Mouse (Mus musculus): ENCODE measurements around the gene Cmklr1. TPM values are rescaled to one million over a fixed set of nuclear protein-coding genes. Genes with fewer than 3 reads are reported as not detected.
A peak's percentile ranks its signal among the peaks of the same experiment; 100 is the strongest.

Cmklr1 gene
- polyA plus RNA-seq, 1 experiment from 2014 or later, result 3.1 TPM

DNA sequence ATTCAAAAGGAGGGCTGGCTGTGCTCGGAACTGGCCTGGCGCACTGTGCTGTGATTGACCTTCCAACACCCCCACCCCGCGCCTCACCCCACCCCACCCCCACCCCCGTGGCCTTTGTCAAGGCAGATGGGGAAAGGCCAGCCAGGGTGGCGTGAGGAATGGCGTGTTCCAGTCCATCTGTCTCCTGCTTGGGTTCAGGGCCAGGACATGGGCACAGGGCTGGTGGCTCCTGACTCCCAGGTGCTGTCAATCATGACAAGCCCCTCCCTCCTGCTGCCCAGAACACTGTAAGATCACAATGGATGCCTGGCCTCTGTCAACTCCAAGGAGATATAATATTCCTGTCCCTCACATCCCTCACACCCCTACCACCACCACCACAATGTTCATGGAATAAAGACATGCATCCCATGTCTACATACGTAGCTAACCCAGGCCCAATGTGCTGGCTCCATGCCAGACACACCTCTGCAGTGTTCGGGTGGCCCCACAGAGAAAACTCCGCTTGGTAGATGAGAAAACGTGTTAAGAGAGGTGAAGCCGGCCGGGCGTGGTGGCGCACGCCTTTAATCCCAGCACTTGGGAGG lies 30.0 kb downstream of the Cmklr1 start:
- Histone ChIP-seq H3K9ac (ENCODE audit: low read length) (no peak overlapping the region), H3K4me3 (ENCODE audit: low read length) (no peak overlapping the region), H3K36me3 (ENCODE audit: control insufficient read depth, insufficient read depth) (no peaks in the 10 kb centered on the region), H3K9me3 (replicated peaks; ENCODE audit: control insufficient read depth, low read length) (no peaks in the 10 kb centered on the region), H3K27me3 (ENCODE audit: control insufficient read depth, insufficient read depth, low read length) (no peaks in the 10 kb centered on the region), H3K4me2 (ENCODE audit: low read depth, low read length) (no peak overlapping the region), H3K27ac (ENCODE audit: low read length) (no peak overlapping the region), H3K4me1 (ENCODE audit: control insufficient read depth, insufficient read depth, low read length) (0 out of 2 replicates have a peak, but pooled peaks cover 2% of the 10 kb centered on the region)
- WGBS, result 68% methylated on average over 16 of the region's 16 CpGs
- no peak for ATAC-seq (replicated peaks; ENCODE audit: extremely low read depth, insufficient read depth, low FRiP score)

GRCm38 (mm10) chr5:113619151-113619550 lies 31.1 kb downstream of the Cmklr1 start:
- ATAC-seq (replicated peaks; ENCODE audit: extremely low read depth, insufficient read depth, low FRiP score), result no peak
- H3K4me1 ChIP-seq (ENCODE audit: control insufficient read depth, insufficient read depth, low read length), result 0 out of 2 replicates have a peak, but pooled peaks cover 2% of the 10 kb centered on the region
- 89% methylated on average over 1 of the region's 1 CpGs for WGBS
- H3K27me3 ChIP-seq (ENCODE audit: control insufficient read depth, insufficient read depth, low read length), result no peaks in the 10 kb centered on the region
- H3K4me3 ChIP-seq (ENCODE audit: low read length), result no peak overlapping the region
- no peak overlapping the region for H3K9ac ChIP-seq (ENCODE audit: low read length)
- H3K9me3 ChIP-seq (replicated peaks; ENCODE audit: control insufficient read depth, low read length), result no peaks in the 10 kb centered on the region
- no peaks in the 10 kb centered on the region for H3K36me3 ChIP-seq (ENCODE audit: control insufficient read depth, insufficient read depth)
- no peak overlapping the region for H3K27ac ChIP-seq (ENCODE audit: low read length)
- no peak overlapping the region for H3K4me2 ChIP-seq (ENCODE audit: low read depth, low read length)

GRCm38 (mm10) chr5:113618716-113619115 lies 31.5 kb downstream of the Cmklr1 start:
- Histone ChIP-seq H3K4me1 (ENCODE audit: control insufficient read depth, insufficient read depth, low read length) (0 out of 2 replicates have a peak, but pooled peaks cover 2% of the 10 kb centered on the region), H3K4me2 (ENCODE audit: low read depth, low read length) (no peak overlapping the region), H3K4me3 (ENCODE audit: low read length) (no peak overlapping the region), H3K27me3 (ENCODE audit: control insufficient read depth, insufficient read depth, low read length) (no peaks in the 10 kb centered on the region), H3K9ac (ENCODE audit: low read length) (no peak overlapping the region), H3K36me3 (ENCODE audit: control insufficient read depth, insufficient read depth) (no peaks in the 10 kb centered on the region), H3K9me3 (replicated peaks; ENCODE audit: control insufficient read depth, low read length) (no peaks in the 10 kb centered on the region), H3K27ac (ENCODE audit: low read length) (no peak overlapping the region)
- WGBS, result 92% methylated on average over 4 of the region's 4 CpGs
- no peak for ATAC-seq (replicated peaks; ENCODE audit: extremely low read depth, insufficient read depth, low FRiP score)

- H3K4me3 ChIP-seq (ENCODE audit: low read length), result no peak overlapping the region
- no peak overlapping the region for H3K27ac ChIP-seq (ENCODE audit: low read length)
- no peak overlapping the region for H3K4me2 ChIP-seq (ENCODE audit: low read depth, low read length)
- ATAC-seq (replicated peaks; ENCODE audit: extremely low read depth, insufficient read depth, low FRiP score), result no peak
- H3K27me3 ChIP-seq (ENCODE audit: control insufficient read depth, insufficient read depth, low read length), result peaks cover 5% of the 10 kb centered on the region; the same call in 1 of the 2 replicates
- H3K9ac ChIP-seq (ENCODE audit: low read length), result no peak overlapping the region
- WGBS, result 48% methylated on average over 12 of the region's 12 CpGs
- H3K4me1 ChIP-seq (ENCODE audit: control insufficient read depth, insufficient read depth, low read length), result peaks cover 3% of the 10 kb centered on the region; the same call in 1 of the 2 replicates
- H3K36me3 ChIP-seq (ENCODE audit: control insufficient read depth, insufficient read depth), result no peaks in the 10 kb centered on the region
- no peaks in the 10 kb centered on the region for H3K9me3 ChIP-seq (replicated peaks; ENCODE audit: control insufficient read depth, low read length)
Measured at GRCm38 (mm10) chr5:113611771-113612233, 38.4 kb downstream of the Cmklr1 start.

DNA sequence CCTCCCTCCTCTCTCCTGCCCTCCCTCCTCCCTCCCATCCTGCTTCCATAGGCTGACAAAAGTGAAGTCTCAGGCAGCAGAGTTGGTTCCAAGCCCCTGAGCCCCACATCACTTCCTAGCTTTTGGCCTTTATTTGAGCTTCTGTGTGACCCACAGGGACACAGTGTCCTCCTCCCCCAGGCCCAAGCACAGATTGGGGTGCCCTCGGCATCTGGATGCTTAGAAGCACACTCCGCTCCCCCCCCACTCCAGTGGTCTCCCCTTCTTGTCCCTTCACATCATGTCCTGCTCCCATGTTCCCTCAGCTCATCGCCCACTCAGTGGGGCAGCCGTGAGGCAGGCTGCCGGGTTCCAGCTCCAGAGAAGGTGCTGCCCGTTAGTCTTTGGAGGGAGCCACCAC lies 39.1 kb downstream of the Cmklr1 start:
- Histone ChIP-seq H3K4me2 (ENCODE audit: low read depth, low read length) (no peak overlapping the region), H3K9ac (ENCODE audit: low read length) (no peak overlapping the region), H3K9me3 (replicated peaks; ENCODE audit: control insufficient read depth, low read length) (no peaks in the 10 kb centered on the region), H3K27me3 (ENCODE audit: control insufficient read depth, insufficient read depth, low read length) (peaks cover 5% of the 10 kb centered on the region; the same call in 1 of the 2 replicates), H3K4me1 (ENCODE audit: control insufficient read depth, insufficient read depth, low read length) (peaks cover 3% of the 10 kb centered on the region; the same call in 1 of the 2 replicates), H3K27ac (ENCODE audit: low read length) (no peak overlapping the region), H3K36me3 (ENCODE audit: control insufficient read depth, insufficient read depth) (no peaks in the 10 kb centered on the region), H3K4me3 (ENCODE audit: low read length) (no peak overlapping the region)
- 72% methylated on average over 6 of the region's 6 CpGs for WGBS
- no peak for ATAC-seq (replicated peaks; ENCODE audit: extremely low read depth, insufficient read depth, low FRiP score)

GRCm38 (mm10) chr5:113610490-113610889 lies 39.7 kb downstream of the Cmklr1 start:
- 63% methylated on average over 6 of the region's 6 CpGs for WGBS
- H3K36me3 ChIP-seq (ENCODE audit: control insufficient read depth, insufficient read depth), result no peaks in the 10 kb centered on the region
- no peak overlapping the region for H3K27ac ChIP-seq (ENCODE audit: low read length)
- peaks cover 5% of the 10 kb centered on the region; the same call in 1 of the 2 replicates for H3K27me3 ChIP-seq (ENCODE audit: control insufficient read depth, insufficient read depth, low read length)
- H3K4me3 ChIP-seq (ENCODE audit: low read length), result no peak overlapping the region
- ATAC-seq (replicated peaks; ENCODE audit: extremely low read depth, insufficient read depth, low FRiP score), result no peak
- H3K4me2 ChIP-seq (ENCODE audit: low read depth, low read length), result no peak overlapping the region
- H3K9ac ChIP-seq (ENCODE audit: low read length), result no peak overlapping the region
- peaks cover 3% of the 10 kb centered on the region; the same call in 1 of the 2 replicates for H3K4me1 ChIP-seq (ENCODE audit: control insufficient read depth, insufficient read depth, low read length)
- no peaks in the 10 kb centered on the region for H3K9me3 ChIP-seq (replicated peaks; ENCODE audit: control insufficient read depth, low read length)

- no peak overlapping the region for H3K27ac ChIP-seq (ENCODE audit: low read length)
- H3K4me1 ChIP-seq (ENCODE audit: control insufficient read depth, insufficient read depth, low read length), result peaks cover 3% of the 10 kb centered on the region; the same call in 1 of the 2 replicates
- H3K9me3 ChIP-seq (replicated peaks; ENCODE audit: control insufficient read depth, low read length), result no peaks in the 10 kb centered on the region
- no peak overlapping the region for H3K4me2 ChIP-seq (ENCODE audit: low read depth, low read length)
- H3K27me3 ChIP-seq (ENCODE audit: control insufficient read depth, insufficient read depth, low read length), result peaks cover 5% of the 10 kb centered on the region; the same call in 1 of the 2 replicates
- WGBS, result 73% methylated on average over 5 of the region's 5 CpGs
- H3K36me3 ChIP-seq (ENCODE audit: control insufficient read depth, insufficient read depth), result no peaks in the 10 kb centered on the region
- H3K4me3 ChIP-seq (ENCODE audit: low read length), result no peak overlapping the region
- no peak overlapping the region for H3K9ac ChIP-seq (ENCODE audit: low read length)
- ATAC-seq (replicated peaks; ENCODE audit: extremely low read depth, insufficient read depth, low FRiP score), result no peak
Measured at GRCm38 (mm10) chr5:113609891-113610290, 40.3 kb downstream of the Cmklr1 start.

DNA sequence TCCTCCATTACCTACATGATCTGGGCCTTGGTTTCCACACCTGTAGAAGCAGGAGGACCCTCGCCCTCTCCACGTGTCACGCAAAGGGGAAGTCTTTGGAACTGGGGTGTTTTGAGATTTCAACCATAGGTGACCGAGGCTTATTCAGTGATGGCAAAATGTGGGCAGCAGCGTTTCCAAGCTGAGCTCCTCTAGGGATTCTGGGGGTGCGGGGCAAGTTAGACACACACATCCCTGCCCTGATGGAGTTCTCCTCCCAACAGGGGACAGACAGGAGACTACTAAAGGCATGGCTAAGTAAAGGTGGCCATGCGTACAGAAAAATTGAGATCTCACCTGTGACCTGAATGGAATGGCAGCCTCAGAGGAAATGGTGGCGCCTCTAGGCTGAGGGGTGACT lies 41.7 kb downstream of the Cmklr1 start:
- Histone ChIP-seq H3K4me3 (ENCODE audit: low read length) (no peak overlapping the region), H3K27ac (ENCODE audit: low read length) (no peak overlapping the region), H3K36me3 (ENCODE audit: control insufficient read depth, insufficient read depth) (no peaks in the 10 kb centered on the region), H3K9ac (ENCODE audit: low read length) (no peak overlapping the region), H3K4me1 (ENCODE audit: control insufficient read depth, insufficient read depth, low read length) (peaks cover 3% of the 10 kb centered on the region; the same call in 1 of the 2 replicates), H3K9me3 (replicated peaks; ENCODE audit: control insufficient read depth, low read length) (no peaks in the 10 kb centered on the region), H3K27me3 (ENCODE audit: control insufficient read depth, insufficient read depth, low read length) (peaks cover 5% of the 10 kb centered on the region; the same call in 1 of the 2 replicates), H3K4me2 (ENCODE audit: low read depth, low read length) (no peak overlapping the region)
- 74% methylated on average over 8 of the region's 8 CpGs for WGBS
- no peak for ATAC-seq (replicated peaks; ENCODE audit: extremely low read depth, insufficient read depth, low FRiP score)

DNA sequence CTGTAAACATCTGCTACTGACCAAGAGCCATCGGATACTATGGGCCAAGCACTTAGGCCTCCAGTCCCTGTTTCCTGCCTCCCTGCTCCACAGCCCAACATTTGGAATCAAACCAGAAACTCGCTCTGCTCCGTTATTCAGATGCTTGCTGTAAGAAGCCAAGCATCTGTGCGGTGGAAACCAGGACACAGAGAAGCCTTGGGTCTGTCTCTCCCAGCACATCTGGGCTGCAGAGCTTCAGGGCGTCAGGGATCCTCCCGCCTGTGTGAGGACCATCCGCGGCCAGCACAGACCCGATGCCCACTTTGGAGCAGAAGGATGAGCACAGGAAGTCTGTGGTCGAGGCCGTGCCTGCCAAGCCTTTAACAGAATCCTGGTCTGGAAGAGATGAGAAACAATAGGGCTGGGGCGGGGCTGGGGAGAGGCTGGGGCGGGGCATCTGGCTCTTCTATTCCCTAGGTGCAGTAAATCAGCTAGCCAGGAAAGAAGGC lies 42.2 kb downstream of the Cmklr1 start:
- H3K9ac ChIP-seq (ENCODE audit: low read length), result no peak overlapping the region
- peaks cover 5% of the 10 kb centered on the region; the same call in 1 of the 2 replicates for H3K27me3 ChIP-seq (ENCODE audit: control insufficient read depth, insufficient read depth, low read length)
- no peak for ATAC-seq (replicated peaks; ENCODE audit: extremely low read depth, insufficient read depth, low FRiP score)
- H3K27ac ChIP-seq (ENCODE audit: low read length), result peak overlapping the region; percentile 47
- WGBS, result 22% methylated on average over 13 of the region's 13 CpGs
- H3K4me1 ChIP-seq (ENCODE audit: control insufficient read depth, insufficient read depth, low read length), result peaks cover 3% of the 10 kb centered on the region; the same call in 1 of the 2 replicates
- H3K4me3 ChIP-seq (ENCODE audit: low read length), result no peak overlapping the region
- H3K4me2 ChIP-seq (ENCODE audit: low read depth, low read length), result no peak overlapping the region
- H3K36me3 ChIP-seq (ENCODE audit: control insufficient read depth, insufficient read depth), result no peaks in the 10 kb centered on the region
- no peaks in the 10 kb centered on the region for H3K9me3 ChIP-seq (replicated peaks; ENCODE audit: control insufficient read depth, low read length)

Measured in heart, embryonic 16.5 days (tissue).